Mouse (Mus musculus) inflammation-experienced regulatory T-cells (primary cell): Measurements from ENCODE around the gene Jup. TPM values are rescaled to one million over a fixed set of nuclear protein-coding genes. Genes with fewer than 3 reads are reported as not detected.

ENCODE experiments used
- polyA plus RNA-seq, 2 experiments: library from polyadenylated mRNA; unstranded; fragments of 100-300 nt; shearing (Covaris generic); gene quantifications; one replicate each; pipeline ENCODE4 v1.2.1; 2017

Jup gene
- 1 to 10 TPM; 3.0 to 3.8 TPM for polyA plus RNA-seq

DNA sequence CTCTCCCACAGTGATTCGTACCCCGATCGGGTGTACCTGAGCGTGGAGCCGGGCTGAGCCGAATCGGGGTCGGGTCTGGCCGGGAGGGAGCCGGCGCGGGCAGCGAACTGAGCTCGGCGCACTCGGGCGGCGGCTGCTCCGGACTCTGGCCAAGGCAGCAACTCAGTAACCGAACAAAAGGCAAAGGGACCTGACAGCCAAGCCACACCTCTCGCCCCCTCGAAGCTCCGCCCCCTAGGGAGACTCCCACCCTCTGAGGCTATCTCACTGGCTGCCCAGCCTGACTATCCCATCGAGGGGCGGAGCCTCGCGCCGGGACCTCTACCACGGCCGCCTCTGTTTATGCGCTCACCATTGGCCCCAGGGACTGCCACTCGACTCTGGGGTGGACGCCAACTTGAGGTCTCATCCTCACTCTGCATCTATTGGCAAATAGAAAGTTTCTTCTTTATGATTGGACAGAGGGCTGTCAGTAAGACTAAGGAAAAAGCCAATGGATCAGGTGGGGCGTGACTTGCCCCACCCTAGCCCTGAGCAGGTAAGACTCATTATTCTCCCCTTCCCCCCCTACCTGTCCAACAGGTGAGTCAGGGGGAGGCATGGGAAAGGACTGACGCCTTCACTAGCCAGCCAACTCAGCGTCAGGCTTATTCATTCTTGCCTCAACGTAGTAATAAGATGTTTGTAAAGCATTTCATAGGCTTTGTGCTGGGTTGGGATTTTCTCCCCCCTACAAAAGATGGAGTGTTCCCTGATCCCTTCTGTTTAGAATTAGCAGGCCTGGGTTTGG is at the start of gene Jup:
Jup (minus strand) TSS at position 164 of the 790 bp plus-strand sequence.

DNA sequence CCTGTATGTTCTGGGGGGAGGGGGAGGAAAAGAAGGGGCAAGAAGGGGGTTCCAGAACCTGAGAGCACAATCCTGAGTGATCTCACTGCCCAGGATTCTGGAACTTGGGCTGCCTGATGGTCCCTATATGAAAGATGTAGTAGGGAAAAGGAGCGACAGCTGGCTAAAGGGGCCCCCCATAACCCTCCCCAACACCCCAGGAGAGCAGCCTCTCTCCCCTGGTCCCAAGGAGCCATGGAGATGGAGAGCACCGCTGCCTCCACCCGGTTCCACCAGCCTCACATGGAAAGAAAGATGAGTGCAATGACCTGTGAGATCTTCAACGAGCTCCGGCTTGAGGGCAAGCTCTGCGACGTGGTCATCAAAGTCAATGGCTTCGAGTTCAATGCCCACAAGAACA is 44.2 kb upstream of the Jup start, which contains the start of the genes Nt5c3b and Klhl10:
Nt5c3b (minus strand) TSS at position 12 of the 400 bp plus-strand sequence.
Klhl10 (plus strand) TSS at position 121 of the 400 bp plus-strand sequence.

DNA sequence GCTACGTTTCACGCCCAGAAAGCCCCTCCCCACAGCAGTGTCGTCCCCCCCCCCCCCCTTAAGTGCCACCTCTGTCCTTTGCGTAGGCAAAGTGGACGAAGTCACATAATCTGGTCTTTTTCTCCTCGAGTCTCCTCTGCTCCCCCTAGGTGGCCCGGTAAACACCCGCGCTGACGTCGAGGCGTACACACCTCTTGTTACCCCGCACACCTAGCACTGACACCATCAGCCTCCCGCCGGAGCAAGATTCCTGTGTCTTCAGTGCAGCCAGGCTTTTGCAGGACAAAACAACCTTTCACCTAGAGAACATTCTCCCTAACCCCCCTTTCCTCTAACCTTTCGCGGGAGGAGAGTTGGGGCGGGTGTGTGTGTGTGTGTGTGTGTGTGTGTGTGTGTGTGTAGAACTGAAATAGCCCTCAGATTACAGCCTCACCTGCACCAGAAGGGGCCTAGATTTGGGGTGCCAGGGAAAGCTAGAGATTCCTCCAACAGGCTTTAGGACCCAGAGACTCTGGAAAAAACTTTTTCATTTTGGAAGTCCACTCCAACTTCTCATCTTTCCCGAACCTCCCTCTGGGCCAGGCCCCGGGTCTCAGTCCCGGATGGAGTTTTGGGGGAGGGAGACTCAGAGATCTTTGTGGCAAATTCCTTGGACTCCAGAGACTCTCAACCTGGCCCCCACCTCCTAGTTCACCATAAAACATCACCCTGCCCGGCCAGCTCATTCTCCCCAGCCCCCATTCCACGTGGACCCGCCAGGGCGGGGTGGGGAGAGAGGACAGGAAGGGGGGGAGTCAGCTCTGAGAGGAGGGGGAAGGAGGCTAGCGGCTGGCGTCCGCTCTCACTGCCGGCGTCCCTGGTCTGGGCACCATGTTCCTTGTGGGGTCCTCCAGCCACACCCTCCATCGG is 17.6 kb upstream of the Jup start, which contains the start of gene Fkbp10:
Fkbp10 (plus strand) TSS at position 784 of the 909 bp plus-strand sequence.

DNA sequence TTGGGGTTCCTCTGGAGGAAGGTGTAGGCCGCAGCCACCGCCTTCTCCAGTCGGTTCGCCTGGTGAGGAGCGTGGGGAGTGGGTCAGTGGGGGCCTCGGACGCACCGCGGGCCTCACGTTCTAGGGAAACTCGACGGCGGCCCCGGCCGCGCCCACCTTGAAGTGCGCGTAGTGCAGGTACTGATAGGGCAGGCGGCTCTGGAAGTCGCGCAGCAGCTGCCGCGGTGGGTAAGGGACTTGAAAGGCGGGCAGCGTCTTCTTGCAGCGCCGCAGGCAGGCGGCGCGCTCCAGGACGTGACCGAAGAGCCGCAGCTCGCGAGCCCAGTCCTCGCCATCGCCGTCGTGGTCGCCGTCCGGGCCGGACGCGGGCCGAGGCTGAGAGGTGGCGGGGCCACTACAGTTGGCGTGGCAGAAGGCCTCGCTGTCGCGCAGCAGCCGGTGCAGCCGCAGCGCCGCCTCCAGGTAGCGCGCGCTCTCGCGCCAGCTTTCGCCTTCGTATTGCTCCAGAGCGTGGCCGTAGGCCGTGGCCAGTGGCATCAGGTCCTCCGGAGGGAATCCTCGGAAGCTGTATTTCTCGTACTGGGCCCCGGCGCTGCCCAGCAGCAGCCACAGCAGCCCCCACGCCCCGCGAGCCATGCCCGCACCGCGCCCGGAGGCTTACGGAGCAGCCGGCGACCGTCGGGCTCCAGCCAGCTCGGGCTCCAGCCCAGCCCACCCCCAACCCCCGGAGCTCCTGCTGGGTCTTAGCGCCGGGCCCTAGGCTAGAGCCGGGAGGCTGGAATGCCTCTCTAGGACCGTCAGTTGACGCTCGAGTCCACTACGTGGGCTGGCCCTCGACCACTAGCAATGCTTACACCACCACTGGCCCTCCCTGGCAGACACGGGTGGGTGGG is 16.7 kb upstream of the Jup start, which contains the start of gene P3h4:
P3h4 (minus strand) TSS at position 816 of the 893 bp plus-strand sequence.

DNA sequence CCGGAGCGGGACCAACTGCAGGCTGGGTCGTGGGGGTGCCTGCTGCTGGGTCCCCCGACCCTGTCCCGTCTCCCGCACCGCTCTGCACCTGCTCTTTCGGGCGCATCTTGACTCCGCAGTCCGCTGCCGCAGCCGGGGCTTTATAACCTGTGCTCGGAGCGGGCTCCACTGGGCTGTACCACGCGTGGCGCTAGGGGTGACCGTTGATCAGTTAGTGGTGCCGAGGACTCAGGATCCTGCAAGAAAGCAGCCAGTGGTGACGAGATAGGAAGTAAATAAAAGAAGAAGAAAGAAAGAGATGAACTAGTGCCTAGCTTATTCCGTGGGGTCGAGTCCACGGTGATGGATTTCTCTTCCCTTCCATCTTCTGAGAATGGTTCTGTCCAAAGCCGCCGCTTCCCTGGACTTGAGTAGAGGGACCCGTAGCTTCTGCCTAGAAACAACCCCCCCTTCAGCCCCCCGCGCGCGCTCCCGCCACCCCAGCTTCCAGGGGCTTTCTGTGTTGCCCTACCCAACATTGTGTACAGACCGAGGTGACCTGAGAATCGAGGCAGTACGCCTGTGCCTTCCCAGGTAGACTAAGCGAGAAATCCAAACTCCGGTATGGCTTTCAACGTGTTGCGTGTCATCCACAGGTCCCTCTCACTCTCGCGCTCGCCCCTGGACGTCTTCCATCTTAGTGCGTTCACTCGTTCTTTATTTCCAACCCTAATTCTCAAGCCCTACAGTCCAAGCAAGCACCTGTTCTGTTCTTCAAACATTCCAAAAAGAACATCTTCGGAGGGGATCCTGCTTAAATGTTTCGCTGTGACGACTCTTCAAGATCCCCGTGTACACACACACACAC is 41.4 kb downstream of the Jup start, which contains the start of gene Hap1:
Hap1 (minus strand) TSS at position 157 of the 847 bp plus-strand sequence.

DNA sequence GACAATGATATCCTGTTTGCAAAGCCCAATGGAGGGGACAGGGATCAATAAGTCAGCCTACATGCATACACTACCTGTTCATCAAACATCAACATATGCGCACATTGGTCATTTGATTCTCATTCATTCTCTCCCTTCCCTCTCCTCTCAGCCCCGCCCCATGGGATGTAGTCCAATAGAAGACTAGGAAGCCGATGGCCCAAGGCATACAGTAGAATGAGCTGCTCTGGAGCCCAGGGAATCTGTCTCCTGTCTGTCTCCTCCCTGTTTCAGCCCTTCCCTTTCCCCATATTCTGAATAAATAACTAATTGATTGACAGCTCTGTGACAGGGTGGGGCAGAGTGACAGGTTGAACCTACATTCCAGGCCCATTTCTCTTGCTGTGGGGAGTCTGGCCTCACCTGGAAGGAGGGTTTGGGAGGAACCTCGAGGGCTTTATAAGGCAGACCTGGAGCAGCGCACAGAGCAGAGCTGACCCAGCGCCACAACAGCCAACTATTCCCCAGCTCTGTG is 63.6 kb downstream of the Jup start, which contains the start of gene Gast:
Gast (plus strand) TSS at position 464 of the 514 bp plus-strand sequence.

DNA sequence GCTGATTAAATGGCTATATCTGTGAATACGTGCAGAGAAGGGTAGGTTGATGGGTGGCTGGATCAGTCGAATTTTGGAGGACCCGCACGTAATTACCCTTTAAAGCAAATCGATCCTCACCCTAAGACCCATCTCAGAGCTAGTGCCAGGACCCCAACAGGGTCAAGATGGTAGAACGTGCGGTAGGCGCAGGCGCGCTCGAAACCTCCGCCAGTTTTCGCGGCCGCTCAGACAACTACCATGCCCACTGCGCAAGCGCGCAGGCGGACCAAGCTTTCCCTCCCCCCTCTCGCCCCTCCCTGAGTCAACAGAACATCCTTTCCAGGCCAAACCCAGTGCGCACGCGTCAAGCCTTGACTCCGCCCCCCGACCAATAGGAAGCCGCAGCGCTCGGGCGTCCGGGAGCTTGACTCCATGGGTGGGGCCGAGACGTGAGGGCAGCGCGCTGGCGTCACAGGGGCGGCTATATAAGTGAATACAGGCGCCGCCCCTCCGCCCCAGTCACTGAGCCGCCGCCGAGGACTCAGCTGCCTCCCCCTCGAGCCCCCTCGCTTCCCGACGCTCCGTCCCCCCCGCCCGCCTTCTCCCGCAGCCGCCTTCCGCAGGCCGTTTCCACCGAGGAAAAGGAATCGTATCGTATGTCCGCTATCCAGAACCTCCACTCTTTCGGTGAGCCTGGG is 77.9 kb downstream of the Jup start, which contains the start of gene Eif1:
Eif1 (plus strand) TSS at position 394 of the 680 bp plus-strand sequence.

Other genes with a start within 250 kb of the Jup start
- under 1 TPM; 0.33 to 0.70 TPM for gene Krt19, start 249.1 kb downstream of the Jup start, polyA plus RNA-seq
- under 1 TPM in 1 of 2 experiments, not detected in 1; 0.21 TPM for gene Krt9, start 204.5 kb downstream of the Jup start, polyA plus RNA-seq
- gene Krt14, start 190.2 kb downstream of the Jup start, polyA plus RNA-seq = not detected
- gene Krt16, start 148.9 kb downstream of the Jup start, polyA plus RNA-seq = 1 to 10 TPM in 1 of 2 experiments, not detected in 1; 1.3 TPM
- gene Krt17, start 136.7 kb downstream of the Jup start, polyA plus RNA-seq = 1 to 10 TPM; 1.3 to 2.5 TPM
- gene Krt42, start 127.9 kb downstream of the Jup start, polyA plus RNA-seq = not detected
- 1,000 to 10,000 TPM; 2,499 to 2,744 TPM for gene Eif1, start 77.9 kb downstream of the Jup start, polyA plus RNA-seq
- not detected for gene Gast, start 63.4 kb downstream of the Jup start, polyA plus RNA-seq
- 1 to 10 TPM; 2.2 to 3.5 TPM for gene Hap1, start 41.6 kb downstream of the Jup start, polyA plus RNA-seq
- gene P3h4, start 17.1 kb upstream of the Jup start, polyA plus RNA-seq = under 1 TPM in 1 of 2 experiments, not detected in 1; 0.51 TPM
- under 1 TPM in 1 of 2 experiments, not detected in 1; 0.18 TPM for gene Fkbp10, start 17.9 kb upstream of the Jup start, polyA plus RNA-seq
- 100 to 1,000 TPM; 137 to 155 TPM for gene Nt5c3b, start 44.0 kb upstream of the Jup start, polyA plus RNA-seq
- 1 to 10 TPM in 1 of 2 experiments, under 1 TPM in 1; 0.34 to 1.3 TPM for gene Klhl10, start 44.2 kb upstream of the Jup start, polyA plus RNA-seq
- gene Klhl11, start 75.0 kb upstream of the Jup start, polyA plus RNA-seq = 1 to 10 TPM; 4.0 to 6.3 TPM
- 100 to 1,000 TPM; 128 to 142 TPM for gene Acly, start 130.2 kb upstream of the Jup start, polyA plus RNA-seq
- 1 to 10 TPM in 1 of 2 experiments, under 1 TPM in 1; 0.58 to 2.0 TPM for gene Ttc25, start 147.8 kb upstream of the Jup start, polyA plus RNA-seq
- 100 to 1,000 TPM; 306 to 325 TPM for gene Cnp, start 177.1 kb upstream of the Jup start, polyA plus RNA-seq
- 10 to 100 TPM; 25.2 to 36.7 TPM for gene Nkiras2, start 221.5 kb upstream of the Jup start, polyA plus RNA-seq
- gene Dnajc7, start 222.4 kb upstream of the Jup start, polyA plus RNA-seq = 100 to 1,000 TPM; 552 to 587 TPM